Mouse (Mus musculus): ENCODE measurements around the gene Myt1. TPM values are rescaled to one million over a fixed set of nuclear protein-coding genes. Genes with fewer than 3 reads are reported as not detected.

Myt1 gene
- polyA plus RNA-seq, 1 experiment from 2014 or later = 0.19 TPM

- H3K9me3 ChIP-seq = no peaks in the 10 kb centered on the region
- no peak for ATAC-seq (ENCODE audit: borderline replicate concordance, extremely low read depth, low FRiP score, low TSS enrichment)
- peaks cover 15% of the 10 kb centered on the region for H3K4me1 ChIP-seq
- no peak overlapping the region for H3K27ac ChIP-seq
- no peak overlapping the region for H3K9ac ChIP-seq
- WGBS = 56% methylated on average over 5 of the region's 5 CpGs
- no peak overlapping the region for H3K4me3 ChIP-seq
- H3K36me3 ChIP-seq = peaks cover 23% of the 10 kb centered on the region
- H3K27me3 ChIP-seq = no peaks in the 10 kb centered on the region
- no peak overlapping the region for H3K4me2 ChIP-seq
Observed at GRCm38 (mm10) chr2:181866931-181867330, 103.8 kb downstream of the Myt1 start.

GRCm38 (mm10) chr2:181871039-181871438 is 107.9 kb downstream of the Myt1 start:
- Histone ChIP-seq H3K9me3 (no peaks in the 10 kb centered on the region), H3K27me3 (no peaks in the 10 kb centered on the region), H3K4me3 (no peak overlapping the region), H3K27ac (no peak overlapping the region), H3K36me3 (peaks cover 23% of the 10 kb centered on the region), H3K4me1 (no peaks in the 10 kb centered on the region), H3K9ac (no peak overlapping the region), H3K4me2 (no peak overlapping the region)
- WGBS = 92% methylated on average over 2 of the region's 2 CpGs
- ATAC-seq (ENCODE audit: borderline replicate concordance, extremely low read depth, low FRiP score, low TSS enrichment) = no peak

Other genes with a start within 250 kb of the Myt1 start
- 84.8 and 87.4 TPM in 2 replicates for gene Dnajc5, start 242.8 kb upstream of the Myt1 start, polyA plus RNA-seq (2015; fragmentation: Nextera tagmentation; extraction: Ambion mirVana)
- 41.4 and 51.2 TPM in 2 replicates for gene Uckl1, start 178.4 kb upstream of the Myt1 start, polyA plus RNA-seq (2015; fragmentation: Nextera tagmentation; extraction: Ambion mirVana)
- 60.8 and 61.9 TPM in 2 replicates for gene Prpf6, start 171.5 kb upstream of the Myt1 start, polyA plus RNA-seq (2015; fragmentation: Nextera tagmentation; extraction: Ambion mirVana)
- gene Zfp512b, start 170.5 kb upstream of the Myt1 start, polyA plus RNA-seq (2015; fragmentation: Nextera tagmentation; extraction: Ambion mirVana) = 48.2 and 52.3 TPM in 2 replicates
- gene Samd10, start 164.1 kb upstream of the Myt1 start, polyA plus RNA-seq (2015; fragmentation: Nextera tagmentation; extraction: Ambion mirVana) = 29.7 and 30.1 TPM in 2 replicates
- not detected in 2 replicates for gene Gm29797, start 106.3 kb upstream of the Myt1 start, polyA plus RNA-seq (2015; fragmentation: Nextera tagmentation; extraction: Ambion mirVana)
- gene Sox18, start 91.7 kb upstream of the Myt1 start, polyA plus RNA-seq (2015; fragmentation: Nextera tagmentation; extraction: Ambion mirVana) = 65.3 and 70.3 TPM in 2 replicates
- gene Tcea2, start 83.0 kb upstream of the Myt1 start, polyA plus RNA-seq (2015; fragmentation: Nextera tagmentation; extraction: Ambion mirVana) = 23.2 and 23.7 TPM in 2 replicates
- gene Rgs19, start 69.4 kb upstream of the Myt1 start, polyA plus RNA-seq (2015; fragmentation: Nextera tagmentation; extraction: Ambion mirVana) = 72.3 and 72.5 TPM in 2 replicates
- not detected in 2 replicates for gene Lkaaear1, start 64.9 kb upstream of the Myt1 start, polyA plus RNA-seq (2015; fragmentation: Nextera tagmentation; extraction: Ambion mirVana)
- 0.92 and 0.93 TPM in 2 replicates for gene Oprl1, start 48.3 kb upstream of the Myt1 start, polyA plus RNA-seq (2015; fragmentation: Nextera tagmentation; extraction: Ambion mirVana)
- 30.2 and 32.4 TPM in 2 replicates for gene Pcmtd2, start 74.5 kb downstream of the Myt1 start, polyA plus RNA-seq (2015; fragmentation: Nextera tagmentation; extraction: Ambion mirVana)
- gene Polr3k, start 101.0 kb downstream of the Myt1 start, polyA plus RNA-seq (2015; fragmentation: Nextera tagmentation; extraction: Ambion mirVana) = 75.1 and 75.3 TPM in 2 replicates
- not detected in 2 replicates for gene Gm14496, start 227.8 kb downstream of the Myt1 start, polyA plus RNA-seq (2015; fragmentation: Nextera tagmentation; extraction: Ambion mirVana)